Mouse (Mus musculus) stomach, embryonic 15.5 days (tissue): ENCODE data around the gene Atn1. TPM values are rescaled to one million over a fixed set of nuclear protein-coding genes. Genes with fewer than 3 reads are reported as not detected.

Source experiments
- ATAC-seq: fragments of 200-750 bp; cut with Nextera tagmentation; 2 replicates; pipeline ENCODE4 v1.8.0; 2017; ENCODE audit warnings: low read depth, moderate number of reproducible peaks, moderate TSS enrichment; ENCODE audit not compliant: insufficient read depth, low FRiP score
- H3K27ac ChIP-seq: fragments of 300-500 bp; sonication (generic); 2 replicates; pipeline ENCODE4 v1.5.1; 2015; ENCODE audit warnings: mild to moderate bottlenecking, inconsistent platforms
- H3K27me3 ChIP-seq: fragments of 300-500 bp; sonication (generic); replicated peaks from 2 replicates; pipeline ENCODE4 v1.6.1; 2015; ENCODE audit warnings: inconsistent platforms
- H3K36me3 ChIP-seq: fragments of 300-500 bp; sonication (generic); 2 replicates; pipeline ENCODE4 v1.6.1; 2015; ENCODE audit warnings: inconsistent platforms
- H3K4me1 ChIP-seq: fragments of 300-500 bp; sonication (generic); 2 replicates; pipeline ENCODE4 v1.6.1; 2015; ENCODE audit warnings: inconsistent platforms
- H3K4me2 ChIP-seq: fragments of 300-500 bp; sonication (generic); 2 replicates; pipeline ENCODE4 v1.6.1; 2015; ENCODE audit warnings: mild to moderate bottlenecking, inconsistent platforms
- H3K4me3 ChIP-seq: fragments of 300-500 bp; sonication (generic); replicated peaks from 2 replicates; pipeline ENCODE4 v1.5.1; 2015; ENCODE audit warnings: inconsistent platforms
- H3K9ac ChIP-seq: fragments of 300-500 bp; sonication (generic); 2 replicates; pipeline ENCODE4 v1.6.1; 2015; ENCODE audit warnings: inconsistent platforms
- H3K9me3 ChIP-seq: fragments of 300-500 bp; sonication (generic); 2 replicates; pipeline ENCODE4 v1.6.1; 2016; ENCODE audit warnings: inconsistent platforms
- WGBS: fragments of 180-500 bp; shearing (Covaris S2); methylation state at CpG from one replicate; pipeline ENCODE4 v1.1.7; 2015; 5-methylcytosine and 5-hydroxymethylcytosine counted together
- polyA plus RNA-seq: library from polyadenylated mRNA; unstranded; fragments of >200 nt; fragmentation: Nextera tagmentation; extraction: Ambion mirVana; gene quantifications from 2 replicates; pipeline ENCODE4 v1.2.1, GENCODE M21; 2015

Atn1 gene
- polyA plus RNA-seq, 1 experiment from 2014 or later, result 13.9 TPM

DNA sequence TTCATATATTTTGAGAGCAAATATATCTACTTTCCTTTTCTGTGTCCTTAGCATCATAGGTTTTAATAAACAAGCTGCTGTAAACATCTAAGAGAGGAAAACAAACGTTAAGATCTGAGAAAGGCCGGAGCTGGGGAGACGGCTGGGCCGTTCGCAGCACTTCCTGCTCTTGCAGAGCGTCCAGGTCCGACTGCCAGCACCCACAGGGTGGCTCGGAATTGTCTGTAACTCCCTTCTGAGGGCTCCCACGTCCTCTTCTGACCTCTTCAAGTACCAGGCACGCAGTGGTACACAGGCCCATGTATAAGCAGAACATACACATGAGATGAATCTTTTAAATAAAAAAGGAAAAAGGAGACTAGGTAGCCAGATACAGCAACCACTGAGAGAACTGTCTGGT is 31.4 kb upstream of the Atn1 start:
- Histone ChIP-seq H3K4me1 (peaks cover under 1% of the 10 kb centered on the region; the same call in 1 of the 2 replicates), H3K36me3 (no peaks in the 10 kb centered on the region), H3K27me3 (no peaks in the 10 kb centered on the region), H3K9me3 (no peaks in the 10 kb centered on the region), H3K4me2 (no peak overlapping the region), H3K4me3 (no peak overlapping the region), H3K27ac (no peak overlapping the region), H3K9ac (no peak overlapping the region)
- 68% methylated on average over 10 of the region's 10 CpGs for WGBS
- ATAC-seq, result no peak

GRCm38 (mm10) chr6:124786756-124787420 is 30.6 kb upstream of the Atn1 start:
- Histone ChIP-seq H3K9ac (no peak overlapping the region), H3K4me2 (no peak overlapping the region), H3K9me3 (no peaks in the 10 kb centered on the region), H3K36me3 (no peaks in the 10 kb centered on the region), H3K27me3 (no peaks in the 10 kb centered on the region), H3K4me1 (peaks cover 4% of the 10 kb centered on the region; the same call in 1 of the 2 replicates), H3K27ac (no peak overlapping the region), H3K4me3 (no peak overlapping the region)
- ATAC-seq, result no peak
- WGBS, result 50% methylated on average over 8 of the region's 8 CpGs

- Histone ChIP-seq H3K36me3 (no peaks in the 10 kb centered on the region), H3K9me3 (no peaks in the 10 kb centered on the region), H3K27ac (no peak overlapping the region), H3K4me1 (peaks cover 9% of the 10 kb centered on the region), H3K4me3 (peak overlapping the region; percentile 23), H3K27me3 (peaks cover 6% of the 10 kb centered on the region; the same call in 1 of the 2 replicates), H3K9ac (no peak overlapping the region), H3K4me2 (peak overlapping the region; percentile 40)
- ATAC-seq, result no peak
- WGBS, result 23% methylated on average over 6 of the region's 6 CpGs
These were observed 26.1 kb upstream of the Atn1 start for GRCm38 (mm10) chr6:124782436-124782835.

DNA sequence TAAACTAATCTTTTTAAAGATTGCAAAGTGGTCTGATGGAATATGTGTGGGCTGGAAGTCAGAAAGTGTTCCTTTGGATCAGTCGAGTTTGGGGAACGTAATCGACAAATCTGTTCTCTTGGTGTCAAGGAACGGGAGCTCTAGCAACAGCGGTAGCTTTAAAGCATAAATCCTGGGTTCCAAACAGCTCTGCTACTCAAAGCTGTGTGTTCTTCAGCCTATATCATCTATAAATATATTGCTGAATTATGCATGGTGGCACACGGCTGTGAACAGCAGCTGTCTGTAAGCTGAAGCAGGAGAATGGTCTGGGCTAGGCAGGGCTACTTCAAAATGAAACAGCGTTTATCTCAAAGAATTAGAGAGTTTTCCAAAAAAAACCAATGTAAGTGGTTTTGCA is 24.6 kb upstream of the Atn1 start:
- Histone ChIP-seq H3K36me3 (no peaks in the 10 kb centered on the region), H3K4me2 (no peak overlapping the region), H3K27ac (no peak overlapping the region), H3K4me1 (peaks cover 9% of the 10 kb centered on the region), H3K4me3 (no peak overlapping the region), H3K9ac (no peak overlapping the region), H3K27me3 (peaks cover 6% of the 10 kb centered on the region; the same call in 1 of the 2 replicates), H3K9me3 (no peaks in the 10 kb centered on the region)
- ATAC-seq, result no peak
- 82% methylated on average over 7 of the region's 7 CpGs for WGBS

GRCm38 (mm10) chr6:124779984-124780416 is 23.7 kb upstream of the Atn1 start:
- Histone ChIP-seq H3K4me2 (peak overlapping the region; percentile 70), H3K27me3 (peaks cover 6% of the 10 kb centered on the region; the same call in 1 of the 2 replicates), H3K9ac (no peak overlapping the region), H3K36me3 (no peaks in the 10 kb centered on the region), H3K4me1 (peaks cover 9% of the 10 kb centered on the region), H3K4me3 (peak overlapping the region; percentile 33), H3K27ac (no peak overlapping the region), H3K9me3 (no peaks in the 10 kb centered on the region)
- WGBS, result 8% methylated on average over 10 of the region's 10 CpGs
- no peak for ATAC-seq

- no peak within 1 kb of the TSS for H3K27ac ChIP-seq
- WGBS, result 3% methylated on average over 23 of the region's 23 CpGs
- H3K4me2 ChIP-seq, result peak within 1 kb of the TSS; percentile 70
- no peaks in the 10 kb centered on the region for H3K36me3 ChIP-seq
- peaks cover 6% of the 10 kb centered on the region; the same call in 1 of the 2 replicates for H3K27me3 ChIP-seq
- 0 out of 2 replicates have a peak within 1 kb of the TSS, but pooled peaks have one; percentile 4 for H3K9ac ChIP-seq
- peaks cover 9% of the 10 kb centered on the region for H3K4me1 ChIP-seq
- no peak for ATAC-seq
- peak within 1 kb of the TSS; percentile 33 for H3K4me3 ChIP-seq
- no peaks in the 10 kb centered on the region for H3K9me3 ChIP-seq
These were observed 23.1 kb upstream of the Atn1 start, which contains the start of gene Lrrc23 for GRCm38 (mm10) chr6:124779222-124779983. TSS of gene Lrrc23 (minus strand) at chr6:124779727.

DNA sequence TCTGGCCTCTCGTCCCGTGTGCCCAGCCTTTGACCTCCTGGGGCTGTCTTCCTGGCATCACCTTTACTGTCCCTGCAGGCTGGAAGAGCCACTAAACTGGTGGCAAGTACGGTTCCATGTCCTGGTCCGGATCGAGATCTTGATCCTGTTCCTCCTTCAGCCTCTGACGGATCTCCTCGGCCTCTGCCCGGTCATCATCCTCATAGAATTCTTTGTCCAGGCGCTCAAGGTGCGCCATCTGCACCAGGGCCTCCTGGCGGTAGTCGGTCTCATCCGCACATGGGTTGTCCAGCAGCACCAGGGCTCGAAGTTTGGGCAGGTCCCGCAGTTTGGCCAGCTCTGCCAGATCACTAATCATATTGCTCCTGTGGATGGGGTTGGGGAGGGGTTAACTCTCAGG is 14.2 kb upstream of the Atn1 start:
- H3K9ac ChIP-seq, result no peak overlapping the region
- ATAC-seq, result no peak
- H3K9me3 ChIP-seq, result no peaks in the 10 kb centered on the region
- whole genome bisulfite sequencing, result 84% methylated on average over 15 of the region's 15 CpGs
- H3K36me3 ChIP-seq, result no peaks in the 10 kb centered on the region
- H3K4me1 ChIP-seq, result peaks cover 18% of the 10 kb centered on the region
- no peak overlapping the region for H3K4me3 ChIP-seq
- no peak overlapping the region for H3K4me2 ChIP-seq
- H3K27me3 ChIP-seq, result peaks cover 7% of the 10 kb centered on the region; the same call in 1 of the 2 replicates
- no peak overlapping the region for H3K27ac ChIP-seq

GRCm38 (mm10) chr6:124770013-124770412 is 13.7 kb upstream of the Atn1 start:
- no peak overlapping the region for H3K9ac ChIP-seq
- peaks cover 18% of the 10 kb centered on the region for H3K4me1 ChIP-seq
- no peaks in the 10 kb centered on the region for H3K9me3 ChIP-seq
- H3K4me2 ChIP-seq, result peak overlapping the region; percentile 95
- H3K36me3 ChIP-seq, result no peaks in the 10 kb centered on the region
- 51% methylated on average over 7 of the region's 7 CpGs for WGBS
- no peak for ATAC-seq
- H3K27me3 ChIP-seq, result peaks cover 7% of the 10 kb centered on the region; the same call in 1 of the 2 replicates
- no peak overlapping the region for H3K27ac ChIP-seq
- H3K4me3 ChIP-seq, result peak overlapping the region; percentile 56; the same call in 1 of the 2 replicates

GRCm38 (mm10) chr6:124769101-124769765 is 12.9 kb upstream of the Atn1 start, which contains the start of gene Eno2:
TSS of gene Eno2 (minus strand) at chr6:124769673.
- peaks cover 7% of the 10 kb centered on the region; the same call in 1 of the 2 replicates for H3K27me3 ChIP-seq
- WGBS, result 1% methylated on average over 52 of the region's 54 CpGs
- H3K4me2 ChIP-seq, result peak within 1 kb of the TSS; percentile 95
- ATAC-seq, result peak; percentile 67; the same call in 1 of the 2 replicates
- peaks cover 18% of the 10 kb centered on the region for H3K4me1 ChIP-seq
- H3K9me3 ChIP-seq, result no peaks in the 10 kb centered on the region
- peak within 1 kb of the TSS; percentile 56 for H3K4me3 ChIP-seq
- no peak within 1 kb of the TSS for H3K27ac ChIP-seq
- peak within 1 kb of the TSS; percentile 43 for H3K9ac ChIP-seq
- no peaks in the 10 kb centered on the region for H3K36me3 ChIP-seq

DNA sequence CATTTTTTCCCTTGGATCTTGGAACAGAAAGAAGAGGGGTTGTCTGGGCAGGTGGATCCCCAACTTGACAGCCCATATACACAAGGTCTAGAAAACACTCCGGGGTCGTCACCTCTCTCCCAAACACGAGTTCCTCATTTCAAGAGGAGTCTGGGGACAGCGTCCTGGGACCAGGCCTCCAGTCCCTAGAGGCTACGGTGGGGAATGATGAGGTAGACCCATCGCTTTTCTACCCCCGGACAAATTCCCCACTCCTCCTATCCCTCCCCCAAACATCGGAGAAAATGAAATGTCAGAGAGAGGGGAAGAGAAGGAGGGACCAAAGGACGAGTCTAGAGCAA is 12.3 kb upstream of the Atn1 start:
- WGBS, result 7% methylated on average over 9 of the region's 9 CpGs
- H3K9me3 ChIP-seq, result no peaks in the 10 kb centered on the region
- H3K9ac ChIP-seq, result no peak overlapping the region
- H3K4me1 ChIP-seq, result peaks cover 18% of the 10 kb centered on the region
- peak overlapping the region; percentile 95 for H3K4me2 ChIP-seq
- peaks cover 7% of the 10 kb centered on the region; the same call in 1 of the 2 replicates for H3K27me3 ChIP-seq
- H3K27ac ChIP-seq, result no peak overlapping the region
- no peaks in the 10 kb centered on the region for H3K36me3 ChIP-seq
- H3K4me3 ChIP-seq, result peak overlapping the region; percentile 56
- ATAC-seq, result no peak

GRCm38 (mm10) chr6:124767920-124768703 is 11.8 kb upstream of the Atn1 start:
- Histone ChIP-seq H3K4me3 (peak overlapping the region; percentile 56; the same call in 1 of the 2 replicates), H3K4me1 (peaks cover 18% of the 10 kb centered on the region), H3K36me3 (no peaks in the 10 kb centered on the region), H3K27me3 (peaks cover 7% of the 10 kb centered on the region; the same call in 1 of the 2 replicates), H3K27ac (no peak overlapping the region), H3K9ac (no peak overlapping the region), H3K4me2 (peak overlapping the region; percentile 95), H3K9me3 (no peaks in the 10 kb centered on the region)
- WGBS, result 37% methylated on average over 19 of the region's 19 CpGs
- ATAC-seq, result 0 out of 2 replicates have a peak, but pooled peaks have one; percentile 33
